Mouse (Mus musculus): ENCODE measurements around the gene Smyd3. TPM values are rescaled to one million over a fixed set of nuclear protein-coding genes. Genes with fewer than 3 reads are reported as not detected.
A peak's percentile ranks its signal among the peaks of the same experiment; 100 is the strongest.
"Not testable (repeated sequence)": the region's sequence is repeated elsewhere in the genome, so short reads cannot be mapped to it uniquely, and the experiment has no call there.

The Smyd3 gene
- polyA plus RNA-seq, 1 experiment from 2014 or later = 13.1 TPM

DNA sequence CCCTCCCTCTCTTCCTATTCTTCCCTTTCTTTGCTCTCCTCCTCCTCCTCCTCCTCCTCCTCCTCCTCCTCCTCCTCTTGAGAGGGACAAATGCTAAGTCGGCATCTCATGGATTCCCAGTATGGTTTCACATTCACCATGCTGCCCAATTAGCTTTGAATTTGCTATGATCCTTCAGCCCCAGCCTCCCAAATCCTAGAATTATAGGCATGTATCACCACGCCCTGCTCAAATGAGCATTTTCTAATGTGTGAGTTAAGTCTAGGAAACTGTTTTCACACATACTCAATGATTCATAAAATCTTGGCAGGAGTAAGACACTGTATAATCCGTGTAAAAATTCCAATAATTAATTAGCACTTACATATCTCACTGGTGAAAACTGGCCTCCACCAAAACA, 337.3 kb downstream of the Smyd3 start:
- H3K4me1 ChIP-seq (ENCODE audit: control insufficient read depth, insufficient read depth, low read length) = no peaks in the 10 kb centered on the region
- no peaks in the 10 kb centered on the region for H3K9me3 ChIP-seq (ENCODE audit: control insufficient read depth, low read length)
- H3K9ac ChIP-seq (ENCODE audit: low read length) = no peak overlapping the region
- no peak overlapping the region for H3K4me2 ChIP-seq
- WGBS = 89% methylated on average over 3 of the region's 3 CpGs
- H3K27me3 ChIP-seq (ENCODE audit: control insufficient read depth, insufficient read depth, low read length) = no peaks in the 10 kb centered on the region
- H3K27ac ChIP-seq (ENCODE audit: low read depth, low read length) = no peak overlapping the region
- ATAC-seq (ENCODE audit: low FRiP score) = no peak
- H3K4me3 ChIP-seq (ENCODE audit: low read depth, low read length) = no peak overlapping the region
- DNase-seq (ENCODE audit: low spot score, missing footprints) = no peak
- no peaks in the 10 kb centered on the region for H3K36me3 ChIP-seq (ENCODE audit: control insufficient read depth, insufficient read depth, low read length)

DNA sequence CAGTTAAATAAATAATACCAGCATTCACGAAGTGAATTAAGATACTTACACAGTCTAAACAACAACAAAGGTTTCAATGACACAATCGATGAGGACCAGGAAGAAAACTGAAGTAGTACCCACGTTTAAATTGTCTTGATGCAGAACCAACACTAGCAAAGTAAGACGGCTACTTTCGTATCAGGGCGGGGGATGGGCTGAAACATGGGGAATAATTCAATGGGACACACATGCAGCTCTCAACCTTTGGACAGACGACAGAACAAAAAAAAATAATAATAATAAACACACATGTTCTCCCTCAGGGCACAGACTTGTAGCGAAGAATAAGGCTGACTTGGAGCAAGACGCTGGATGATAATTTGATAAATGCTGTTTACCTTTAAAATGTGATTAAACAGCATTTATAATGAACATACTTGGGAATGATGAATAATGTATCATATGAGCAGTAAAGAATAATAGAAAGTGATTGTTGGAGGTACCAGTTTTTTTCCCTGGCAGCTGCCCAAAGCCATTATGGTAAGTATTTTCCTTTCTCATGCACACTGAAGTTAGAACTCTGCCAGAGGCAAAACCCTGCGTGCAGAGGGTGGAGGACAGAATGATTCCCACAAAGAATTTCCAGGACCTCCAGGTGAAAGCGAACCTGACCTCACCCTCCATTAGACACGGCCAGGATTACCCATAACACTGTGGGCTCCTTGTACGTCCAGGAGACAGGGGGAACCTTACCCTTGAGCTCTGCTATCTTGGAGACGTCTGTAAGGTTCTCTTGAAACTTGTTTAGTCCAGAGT, 340.8 kb downstream of the Smyd3 start:
- no peak overlapping the region for H3K4me2 ChIP-seq
- H3K9ac ChIP-seq (ENCODE audit: low read length) = no peak overlapping the region
- H3K9me3 ChIP-seq (ENCODE audit: control insufficient read depth, low read length) = no peaks in the 10 kb centered on the region
- ATAC-seq (ENCODE audit: low FRiP score) (no peak), DNase-seq (ENCODE audit: low spot score, missing footprints) (no peak)
- WGBS = 80% methylated on average over 14 of the region's 14 CpGs
- no peaks in the 10 kb centered on the region for H3K27me3 ChIP-seq (ENCODE audit: control insufficient read depth, insufficient read depth, low read length)
- no peaks in the 10 kb centered on the region for H3K4me1 ChIP-seq (ENCODE audit: control insufficient read depth, insufficient read depth, low read length)
- no peaks in the 10 kb centered on the region for H3K36me3 ChIP-seq (ENCODE audit: control insufficient read depth, insufficient read depth, low read length)
- no peak overlapping the region for H3K27ac ChIP-seq (ENCODE audit: low read depth, low read length)
- H3K4me3 ChIP-seq (ENCODE audit: low read depth, low read length) = no peak overlapping the region

GRCm38 (mm10) chr1:179174241-179174640, 343.6 kb downstream of the Smyd3 start:
- Histone ChIP-seq H3K4me3 (ENCODE audit: low read depth, low read length) (no peak overlapping the region), H3K27me3 (ENCODE audit: control insufficient read depth, insufficient read depth, low read length) (no peaks in the 10 kb centered on the region), H3K27ac (ENCODE audit: low read depth, low read length) (no peak overlapping the region), H3K9me3 (ENCODE audit: control insufficient read depth, low read length) (no peaks in the 10 kb centered on the region), H3K4me1 (ENCODE audit: control insufficient read depth, insufficient read depth, low read length) (no peaks in the 10 kb centered on the region), H3K9ac (ENCODE audit: low read length) (no peak overlapping the region), H3K36me3 (ENCODE audit: control insufficient read depth, insufficient read depth, low read length) (no peaks in the 10 kb centered on the region), H3K4me2 (no peak overlapping the region)
- no peak for ATAC-seq (ENCODE audit: low FRiP score)
- no peak for DNase-seq (ENCODE audit: low spot score, missing footprints)
- 87% methylated on average over 4 of the region's 4 CpGs for WGBS

DNA sequence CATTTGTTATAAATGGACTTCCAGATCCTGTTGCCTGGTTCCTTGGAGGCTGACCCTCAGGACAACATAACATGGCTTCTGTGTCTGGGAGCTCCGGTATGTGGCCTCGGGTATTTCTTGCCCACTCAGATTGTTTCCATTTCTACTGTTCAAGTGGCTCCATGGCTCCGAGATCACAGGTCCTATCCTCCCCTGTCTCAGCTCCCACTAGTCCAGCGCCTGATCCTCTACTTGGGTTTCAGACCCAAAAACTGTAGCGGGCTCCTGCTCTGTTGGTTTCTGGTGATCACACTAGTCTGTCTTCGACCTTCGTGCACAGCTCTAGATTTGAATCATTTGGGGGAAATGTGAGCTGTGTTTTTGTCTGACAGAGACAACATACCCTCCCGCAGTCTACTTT, 347.3 kb downstream of the Smyd3 start:
- DNase-seq (ENCODE audit: low spot score, missing footprints) = no peak
- H3K36me3 ChIP-seq (ENCODE audit: control insufficient read depth, insufficient read depth, low read length) = no peaks in the 10 kb centered on the region
- no peak overlapping the region for H3K4me2 ChIP-seq
- ATAC-seq (ENCODE audit: low FRiP score) = no peak
- no peak overlapping the region for H3K9ac ChIP-seq (ENCODE audit: low read length)
- H3K27me3 ChIP-seq (ENCODE audit: control insufficient read depth, insufficient read depth, low read length) = no peaks in the 10 kb centered on the region
- no peaks in the 10 kb centered on the region for H3K4me1 ChIP-seq (ENCODE audit: control insufficient read depth, insufficient read depth, low read length)
- no peak overlapping the region for H3K27ac ChIP-seq (ENCODE audit: low read depth, low read length)
- 84% methylated on average over 8 of the region's 8 CpGs for WGBS
- no peaks in the 10 kb centered on the region for H3K9me3 ChIP-seq (ENCODE audit: control insufficient read depth, low read length)
- no peak overlapping the region for H3K4me3 ChIP-seq (ENCODE audit: low read depth, low read length)

DNA sequence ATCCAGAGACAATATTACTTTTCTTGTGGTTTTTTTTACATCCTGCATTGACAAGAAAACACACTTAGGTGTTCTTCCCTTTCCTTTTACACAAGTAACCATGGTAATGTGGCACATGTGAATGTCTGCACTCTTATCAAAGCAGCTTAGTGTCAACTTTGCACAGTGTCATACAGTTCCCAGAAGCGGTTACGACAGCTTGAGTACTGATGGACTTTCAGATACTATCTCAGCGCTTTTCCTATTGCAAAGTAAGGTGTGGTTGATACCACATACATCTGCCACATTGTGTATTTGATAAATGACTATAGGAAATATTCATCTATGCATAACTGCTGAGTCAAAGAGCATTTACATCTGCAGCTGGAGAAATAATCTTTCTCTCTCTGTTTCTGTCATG, 348.1 kb downstream of the Smyd3 start:
- Histone ChIP-seq H3K36me3 (ENCODE audit: control insufficient read depth, insufficient read depth, low read length) (no peaks in the 10 kb centered on the region), H3K4me3 (ENCODE audit: low read depth, low read length) (no peak overlapping the region), H3K27ac (ENCODE audit: low read depth, low read length) (no peak overlapping the region), H3K4me1 (ENCODE audit: control insufficient read depth, insufficient read depth, low read length) (no peaks in the 10 kb centered on the region), H3K4me2 (no peak overlapping the region), H3K27me3 (ENCODE audit: control insufficient read depth, insufficient read depth, low read length) (no peaks in the 10 kb centered on the region), H3K9me3 (ENCODE audit: control insufficient read depth, low read length) (no peaks in the 10 kb centered on the region), H3K9ac (ENCODE audit: low read length) (no peak overlapping the region)
- DNase-seq (ENCODE audit: low spot score, missing footprints) (no peak), ATAC-seq (ENCODE audit: low FRiP score) (no peak)
- WGBS = 80% methylated on average over 3 of the region's 3 CpGs

DNA sequence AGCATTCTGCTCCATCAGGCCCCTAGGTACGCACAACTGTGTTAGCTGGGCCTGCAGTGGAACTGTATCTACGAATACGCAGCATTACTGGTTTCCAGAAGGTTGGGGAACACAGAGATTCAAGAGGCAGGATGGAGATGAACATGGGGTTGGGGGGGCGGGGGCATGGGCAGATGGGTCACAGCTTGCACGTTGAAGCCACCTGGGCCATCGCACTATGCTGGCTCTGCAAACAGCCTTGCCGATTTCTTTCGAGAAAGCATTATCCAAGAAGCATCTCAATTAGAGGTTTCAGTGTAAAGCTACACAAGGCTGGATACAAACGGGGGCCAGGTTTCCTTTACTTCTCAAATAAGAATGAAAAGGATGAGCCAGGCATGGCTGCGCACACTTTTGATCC, 348.7 kb downstream of the Smyd3 start:
- Histone ChIP-seq H3K4me1 (ENCODE audit: control insufficient read depth, insufficient read depth, low read length) (no peaks in the 10 kb centered on the region), H3K9me3 (ENCODE audit: control insufficient read depth, low read length) (no peaks in the 10 kb centered on the region), H3K36me3 (ENCODE audit: control insufficient read depth, insufficient read depth, low read length) (no peaks in the 10 kb centered on the region), H3K27me3 (ENCODE audit: control insufficient read depth, insufficient read depth, low read length) (no peaks in the 10 kb centered on the region), H3K27ac (ENCODE audit: low read depth, low read length) (no peak overlapping the region), H3K4me2 (no peak overlapping the region), H3K4me3 (ENCODE audit: low read depth, low read length) (no peak overlapping the region), H3K9ac (ENCODE audit: low read length) (no peak overlapping the region)
- DNase-seq (ENCODE audit: low spot score, missing footprints) (no peak), ATAC-seq (ENCODE audit: low FRiP score) (no peak)
- WGBS = 86% methylated on average over 10 of the region's 10 CpGs

DNA sequence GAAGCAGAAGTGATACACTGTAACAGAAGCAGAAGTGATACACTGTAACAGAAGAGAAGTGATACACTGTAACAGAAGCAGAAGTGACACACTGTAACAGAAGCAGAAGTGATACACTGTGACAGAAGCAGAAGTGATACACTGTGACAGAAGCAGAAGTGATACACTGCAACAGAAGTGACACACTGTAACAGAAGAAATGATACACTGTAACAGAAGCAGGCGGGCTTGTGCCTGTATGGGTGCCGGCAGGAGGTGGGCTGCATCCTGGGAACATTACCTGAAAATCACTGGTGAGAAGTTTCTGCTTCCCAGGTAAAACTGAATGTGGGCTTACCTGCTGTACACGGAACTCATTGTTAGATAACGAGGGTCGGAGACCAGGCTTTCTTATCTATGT, 353.6 kb downstream of the Smyd3 start:
- not testable (repeated sequence) for H3K36me3 ChIP-seq (ENCODE audit: control insufficient read depth, insufficient read depth, low read length); H3K9me3 ChIP-seq (ENCODE audit: control insufficient read depth, low read length); H3K4me3 ChIP-seq (ENCODE audit: low read depth, low read length); H3K9ac ChIP-seq (ENCODE audit: low read length); H3K27ac ChIP-seq (ENCODE audit: low read depth, low read length); DNase-seq (ENCODE audit: low spot score, missing footprints); ATAC-seq (ENCODE audit: low FRiP score); H3K4me2 ChIP-seq; H3K27me3 ChIP-seq (ENCODE audit: control insufficient read depth, insufficient read depth, low read length)
- peaks cover 12% of the 10 kb centered on the region for H3K4me1 ChIP-seq (ENCODE audit: control insufficient read depth, insufficient read depth, low read length)
- WGBS = 92% methylated on average over 5 of the region's 5 CpGs

GRCm38 (mm10) chr1:179162752-179163151, 355.1 kb downstream of the Smyd3 start:
- H3K4me1 ChIP-seq (ENCODE audit: control insufficient read depth, insufficient read depth, low read length) = peaks cover 12% of the 10 kb centered on the region
- ATAC-seq (ENCODE audit: low FRiP score); H3K4me2 ChIP-seq; H3K27ac ChIP-seq (ENCODE audit: low read depth, low read length); H3K9me3 ChIP-seq (ENCODE audit: control insufficient read depth, low read length); H3K4me3 ChIP-seq (ENCODE audit: low read depth, low read length); H3K36me3 ChIP-seq (ENCODE audit: control insufficient read depth, insufficient read depth, low read length); H3K27me3 ChIP-seq (ENCODE audit: control insufficient read depth, insufficient read depth, low read length); H3K9ac ChIP-seq (ENCODE audit: low read length); DNase-seq (ENCODE audit: low spot score, missing footprints): not testable (repeated sequence)
- 96% methylated on average over 1 of the region's 1 CpGs for WGBS

- WGBS = 15% methylated on average over 6 of the region's 6 CpGs
- no peaks in the 10 kb centered on the region for H3K36me3 ChIP-seq (ENCODE audit: control insufficient read depth, insufficient read depth, low read length)
- no peaks in the 10 kb centered on the region for H3K9me3 ChIP-seq (ENCODE audit: control insufficient read depth, low read length)
- no peak for DNase-seq (ENCODE audit: low spot score, missing footprints)
- H3K9ac ChIP-seq (ENCODE audit: low read length) = no peak overlapping the region
- no peak overlapping the region for H3K4me2 ChIP-seq
- peak; percentile 44; the same call in 1 of the 2 replicates for ATAC-seq (ENCODE audit: low FRiP score)
- H3K4me1 ChIP-seq (ENCODE audit: control insufficient read depth, insufficient read depth, low read length) = peaks cover 12% of the 10 kb centered on the region
- H3K27me3 ChIP-seq (ENCODE audit: control insufficient read depth, insufficient read depth, low read length) = no peaks in the 10 kb centered on the region
- no peak overlapping the region for H3K4me3 ChIP-seq (ENCODE audit: low read depth, low read length)
- no peak overlapping the region for H3K27ac ChIP-seq (ENCODE audit: low read depth, low read length)
Measured at GRCm38 (mm10) chr1:179161947-179162346, 355.9 kb downstream of the Smyd3 start.
